ENCODE assay signal across 13 mouse cellular contexts in the genomic region with DNA sequence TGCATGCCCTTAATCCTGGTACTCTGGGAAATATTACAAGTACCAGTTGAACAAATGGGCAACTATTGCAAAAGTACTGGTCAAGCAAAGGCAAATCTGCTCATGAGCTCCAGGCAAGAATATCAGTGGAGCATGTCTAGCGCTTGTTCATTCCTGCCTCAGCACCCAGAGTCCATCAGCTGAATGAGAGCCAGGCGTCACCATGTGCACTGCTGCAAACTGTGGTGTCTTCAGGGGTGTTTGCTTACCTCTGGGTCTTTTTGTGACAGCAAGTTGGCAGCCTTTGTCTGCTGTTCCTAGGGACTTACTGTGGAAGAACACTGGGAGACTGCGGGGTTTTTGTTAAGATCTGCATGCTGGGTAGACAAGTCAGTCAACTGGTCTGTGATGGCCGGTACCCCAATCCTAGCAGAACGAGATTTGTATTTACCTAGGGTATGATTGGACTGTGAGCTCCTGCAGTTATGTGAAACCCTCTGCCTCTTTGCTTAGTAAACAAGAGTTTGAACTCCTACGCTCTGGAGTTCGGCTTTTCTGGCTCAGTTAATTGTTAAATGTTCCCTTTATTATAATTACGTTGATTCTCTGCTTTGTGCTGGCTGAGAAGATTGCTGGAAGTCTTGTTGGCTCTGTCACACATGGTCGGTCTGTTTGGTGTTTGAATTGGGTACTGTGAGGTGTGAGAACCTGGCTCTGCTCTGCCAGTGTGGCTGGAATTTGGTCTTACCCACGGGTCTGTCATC.
DNase-seq lines count a peak whose midpoint lies in the region; ATAC-seq and TF ChIP-seq lines count a peak whose summit lies in the region.
"Had no signal": no experiment of that assay in that cellular context is flagged by ENCODE, and none has a peak within 500 bp of the region (broad histone marks: within the 10 kb centered on the region; RNA-seq: fewer than 3 reads in every experiment).

No protein-coding gene starts in this region.

- DNase-seq in midbrain, embryonic 14.5 days, result no peak
- no peak for DNase-seq in midbrain, embryonic 10.5 days (ENCODE audit: low spot score)
- peak; percentile 63 for DNase-seq in kidney, postnatal 14 days
- DNase-seq in layer of hippocampus, postnatal 14 days (ENCODE audit: low spot score in 2 of 2), result no peak
- no peak for DNase-seq in cerebellum, adult 2 months
- DNase-seq: adrenal gland, adult 8-10 months; cerebellum, adult 11-12 months; heart, adult 2 months had no signal

- H3K4me3 ChIP-seq in hindbrain, embryonic 12.5 days, result no peak overlapping the region
- no peak overlapping the region for H3K4me3 ChIP-seq in hindbrain, embryonic 16.5 days (ENCODE audit: low read length)
- H3K4me3 ChIP-seq in midbrain, embryonic 14.5 days (replicated peaks; ENCODE audit: low read depth, low read length), result no peak overlapping the region
- H3K4me3 ChIP-seq in midbrain, embryonic 10.5 days, result no peak overlapping the region
- no peak overlapping the region for H3K4me3 ChIP-seq in stomach, embryonic 16.5 days (replicated peaks; ENCODE audit: low read length)
- no peak overlapping the region for H3K4me3 ChIP-seq in cerebellum, adult 2 months (replicated peaks; ENCODE audit: insufficient read depth, low read depth, low read length)
- H3K4me3 ChIP-seq: forebrain, embryonic 15.5 days; heart, adult 2 months; megakaryocyte, embryonic 14.5 days had no signal

- no peak for ATAC-seq in hindbrain, embryonic 12.5 days (ENCODE audit: low FRiP score)
- ATAC-seq in hindbrain, embryonic 16.5 days, result no peak
- ATAC-seq in midbrain, embryonic 14.5 days (ENCODE audit: low FRiP score, low TSS enrichment), result no peak
- ATAC-seq in stomach, embryonic 16.5 days (ENCODE audit: insufficient read depth, low FRiP score), result 0 out of 2 replicates have a peak, but pooled peaks have one; percentile 25
- ATAC-seq: forebrain, embryonic 15.5 days had no signal

- 0 out of 2 replicates have a peak overlapping the region, but pooled peaks have one; percentile 5 for H3K27ac ChIP-seq in hindbrain, embryonic 12.5 days
- H3K27ac ChIP-seq in hindbrain, embryonic 16.5 days (ENCODE audit: low read depth, low read length), result no peak overlapping the region
- H3K27ac ChIP-seq in midbrain, embryonic 14.5 days (replicated peaks; ENCODE audit: low read depth, low read length), result peak overlapping the region; percentile 6; the same call in 1 of the 2 replicates
- no peak overlapping the region for H3K27ac ChIP-seq in midbrain, embryonic 10.5 days (replicated peaks)
- H3K27ac ChIP-seq in stomach, embryonic 16.5 days (ENCODE audit: low read length), result no peak overlapping the region
- no peak overlapping the region for H3K27ac ChIP-seq in cerebellum, adult 2 months (ENCODE audit: insufficient read depth, low read length)
- H3K27ac ChIP-seq: forebrain, embryonic 15.5 days; heart, adult 2 months had no signal

- TF ChIP-seq CTCF in cerebellum, adult 2 months (IDR thresholded peaks at IDR 0.05; ENCODE audit: borderline replicate concordance, insufficient read depth, low read depth, low read length), result no peak

- no peak overlapping the region for H3K9ac ChIP-seq in hindbrain, embryonic 12.5 days
- H3K9ac ChIP-seq in hindbrain, embryonic 16.5 days (ENCODE audit: low read depth, low read length), result no peak overlapping the region
- no peak overlapping the region for H3K9ac ChIP-seq in midbrain, embryonic 14.5 days (replicated peaks; ENCODE audit: low read length)
- H3K9ac ChIP-seq in stomach, embryonic 16.5 days (ENCODE audit: low read length), result no peak overlapping the region
- H3K9ac ChIP-seq: forebrain, embryonic 15.5 days had no signal

- 72% methylated on average over 10 of the region's 10 CpGs for WGBS in hindbrain, embryonic 12.5 days
- 55% methylated on average over 10 of the region's 10 CpGs for WGBS in hindbrain, embryonic 16.5 days
- 56% methylated on average over 10 of the region's 10 CpGs for WGBS in midbrain, embryonic 14.5 days
- 65% methylated on average over 10 of the region's 10 CpGs for WGBS in midbrain, embryonic 10.5 days
- WGBS in stomach, embryonic 16.5 days, result 64% methylated on average over 10 of the region's 10 CpGs
- 48% methylated on average over 10 of the region's 10 CpGs for WGBS in cerebellum, adult 2 months

- H3K27me3 ChIP-seq in hindbrain, embryonic 12.5 days, result no peaks in the 10 kb centered on the region
- no peaks in the 10 kb centered on the region for H3K27me3 ChIP-seq in hindbrain, embryonic 16.5 days (replicated peaks; ENCODE audit: control insufficient read depth, insufficient read depth, low read length)
- H3K27me3 ChIP-seq in midbrain, embryonic 14.5 days (ENCODE audit: control insufficient read depth, insufficient read depth, low read length), result no peaks in the 10 kb centered on the region
- no peaks in the 10 kb centered on the region for H3K27me3 ChIP-seq in midbrain, embryonic 10.5 days (ENCODE audit: low read depth, poor library complexity, severe bottlenecking)
- H3K27me3 ChIP-seq in stomach, embryonic 16.5 days (ENCODE audit: control insufficient read depth, insufficient read depth, low read length), result no peaks in the 10 kb centered on the region
- H3K27me3 ChIP-seq in cerebellum, adult 2 months (ENCODE audit: control insufficient read depth, insufficient read depth, low read length), result no peaks in the 10 kb centered on the region
- H3K27me3 ChIP-seq: forebrain, embryonic 15.5 days; megakaryocyte, embryonic 14.5 days had no signal

- H3K4me2 ChIP-seq in hindbrain, embryonic 12.5 days (replicated peaks), result no peak overlapping the region
- no peak overlapping the region for H3K4me2 ChIP-seq in hindbrain, embryonic 16.5 days (ENCODE audit: low read length)
- H3K4me2 ChIP-seq in midbrain, embryonic 14.5 days (ENCODE audit: low read length), result no peak overlapping the region
- no peak overlapping the region for H3K4me2 ChIP-seq in stomach, embryonic 16.5 days (ENCODE audit: low read depth, low read length)
- H3K4me2 ChIP-seq: forebrain, embryonic 15.5 days had no signal

- peaks cover 9% of the 10 kb centered on the region for H3K36me3 ChIP-seq in hindbrain, embryonic 12.5 days
- no peaks in the 10 kb centered on the region for H3K36me3 ChIP-seq in hindbrain, embryonic 16.5 days (ENCODE audit: control insufficient read depth, insufficient read depth, low read length)
- H3K36me3 ChIP-seq in midbrain, embryonic 14.5 days (ENCODE audit: control insufficient read depth, insufficient read depth, low read length), result peaks cover 1% of the 10 kb centered on the region; the same call in 1 of the 2 replicates
- H3K36me3 ChIP-seq in midbrain, embryonic 10.5 days, result peaks cover 27% of the 10 kb centered on the region
- no peaks in the 10 kb centered on the region for H3K36me3 ChIP-seq in stomach, embryonic 16.5 days (ENCODE audit: control insufficient read depth, insufficient read depth, low read length)
- H3K36me3 ChIP-seq: forebrain, embryonic 15.5 days had no signal

- H3K9me3 ChIP-seq in hindbrain, embryonic 12.5 days (replicated peaks), result no peaks in the 10 kb centered on the region
- no peaks in the 10 kb centered on the region for H3K9me3 ChIP-seq in hindbrain, embryonic 16.5 days (ENCODE audit: control insufficient read depth, low read length)
- no peaks in the 10 kb centered on the region for H3K9me3 ChIP-seq in midbrain, embryonic 14.5 days (ENCODE audit: control insufficient read depth, low read length)
- H3K9me3 ChIP-seq in midbrain, embryonic 10.5 days (replicated peaks), result no peaks in the 10 kb centered on the region
- H3K9me3 ChIP-seq in stomach, embryonic 16.5 days (replicated peaks; ENCODE audit: control insufficient read depth, low read length), result no peaks in the 10 kb centered on the region
- H3K9me3 ChIP-seq: forebrain, embryonic 15.5 days; megakaryocyte, embryonic 14.5 days had no signal

- H3K4me1 ChIP-seq in hindbrain, embryonic 12.5 days, result peaks cover 19% of the 10 kb centered on the region
- H3K4me1 ChIP-seq in hindbrain, embryonic 16.5 days (ENCODE audit: control insufficient read depth, insufficient read depth, low read depth, low read length), result peaks cover 7% of the 10 kb centered on the region; the same call in 1 of the 2 replicates
- H3K4me1 ChIP-seq in midbrain, embryonic 14.5 days (ENCODE audit: control insufficient read depth, insufficient read depth, low read length), result 0 out of 2 replicates have a peak, but pooled peaks cover 5% of the 10 kb centered on the region
- peaks cover 25% of the 10 kb centered on the region for H3K4me1 ChIP-seq in midbrain, embryonic 10.5 days
- 0 out of 2 replicates have a peak, but pooled peaks cover 6% of the 10 kb centered on the region for H3K4me1 ChIP-seq in stomach, embryonic 16.5 days (ENCODE audit: control insufficient read depth, insufficient read depth, low read length)
- H3K4me1 ChIP-seq in cerebellum, adult 2 months (ENCODE audit: control insufficient read depth, insufficient read depth, low read length), result peaks cover 6% of the 10 kb centered on the region

- TF ChIP-seq POLR2A in cerebellum, adult 2 months (IDR thresholded peaks at IDR 0.05; ENCODE audit: borderline replicate concordance, insufficient read depth, low read length), result no peak

Comparison
In these comparisons a context has a peak if more than half of its experiments do, and no peak if none do; other contexts are left out.
1. H3K27ac ChIP-seq: peak in hindbrain, embryonic 12.5 days (single experiment) and midbrain, embryonic 14.5 days (single experiment); none in hindbrain, embryonic 16.5 days (single experiment), midbrain, embryonic 10.5 days (single experiment), stomach, embryonic 16.5 days (single experiment) and cerebellum, adult 2 months (single experiment).